Mouse (Mus musculus) liver, postnatal 0 days (tissue): ENCODE results near the gene Dennd2d. TPM values are rescaled to one million over a fixed set of nuclear protein-coding genes. Genes with fewer than 3 reads are reported as not detected.

Source experiments
- ATAC-seq: fragments of 200-750 bp; cut with Nextera tagmentation; 2 replicates; pipeline ENCODE4 v1.8.0; 2017; ENCODE audit warnings: mild to moderate bottlenecking, moderate library complexity
- DNase-seq: peaks from one replicate; pipeline ENCODE4 v3.0.0-alpha.2; 2016
- H3K27ac ChIP-seq: fragments of 300-500 bp; sonication (generic); 2 replicates; pipeline ENCODE4 v1.5.1; 2014; ENCODE audit warnings: antibody characterized with exemption, moderate library complexity, mild to moderate bottlenecking, low read depth
- H3K27me3 ChIP-seq: fragments of 300-500 bp; sonication (generic); 2 replicates; pipeline ENCODE4 v1.6.1; 2014; ENCODE audit warnings: low read length, control low read depth, mixed read lengths; ENCODE audit not compliant: insufficient read depth
- H3K36me3 ChIP-seq: fragments of 300-500 bp; sonication (generic); replicated peaks from 2 replicates; pipeline ENCODE4 v1.6.1; 2014; ENCODE audit warnings: mild to moderate bottlenecking, control low read depth, low read length, moderate library complexity, mixed read lengths; ENCODE audit not compliant: insufficient read depth
- H3K4me1 ChIP-seq: fragments of 300-500 bp; sonication (generic); 2 replicates; pipeline ENCODE4 v1.6.1; 2014; ENCODE audit warnings: antibody characterized with exemption, mild to moderate bottlenecking, control low read depth; ENCODE audit not compliant: insufficient read depth
- H3K4me2 ChIP-seq: fragments of 300-500 bp; sonication (generic); 2 replicates; pipeline ENCODE4 v1.6.1; 2014; ENCODE audit warnings: low read depth, mild to moderate bottlenecking, low read length, moderate library complexity, mixed read lengths
- H3K4me3 ChIP-seq: fragments of 300-500 bp; sonication (generic); 2 replicates; pipeline ENCODE4 v1.5.1; 2014; ENCODE audit warnings: low read depth, low read length
- H3K9ac ChIP-seq: fragments of 300-500 bp; sonication (generic); replicated peaks from 2 replicates; pipeline ENCODE4 v1.6.1; 2014; ENCODE audit warnings: mild to moderate bottlenecking, moderate library complexity
- H3K9me3 ChIP-seq: fragments of 300-500 bp; sonication (generic); 2 replicates; pipeline ENCODE4 v1.6.1; 2016; ENCODE audit warnings: mild to moderate bottlenecking, control low read depth, low read length, mixed read lengths
- CTCF ChIP-seq: sonication (generic); IDR thresholded peaks from 2 replicates; pipeline ENCODE4 v1.5.1; 2016; ENCODE audit warnings: antibody characterized with exemption, low read depth
- EP300 ChIP-seq: IDR thresholded peaks from 2 replicates; pipeline ENCODE4 v1.6.1; 2016; ENCODE audit warnings: antibody characterized with exemption, low read depth, mild to moderate bottlenecking
- WGBS: fragments of 180-500 bp; shearing (Covaris S2); extraction: QIAGEN DNeasy Blood & Tissue Kit; methylation state at CpG from one replicate; pipeline ENCODE4 v1.1.7; 2014; ENCODE audit not compliant: insufficient replicate concordance; 5-methylcytosine and 5-hydroxymethylcytosine counted together
- polyA plus RNA-seq: library from polyadenylated mRNA; unstranded; fragments of >200 nt; fragmentation: Nextera tagmentation; extraction: Ambion mirVana; gene quantifications from 2 replicates; pipeline ENCODE4 v1.2.1, GENCODE M21; 2015

The Dennd2d gene
- polyA plus RNA-seq, 1 experiment from 2014 or later, result 7.7 TPM

DNA sequence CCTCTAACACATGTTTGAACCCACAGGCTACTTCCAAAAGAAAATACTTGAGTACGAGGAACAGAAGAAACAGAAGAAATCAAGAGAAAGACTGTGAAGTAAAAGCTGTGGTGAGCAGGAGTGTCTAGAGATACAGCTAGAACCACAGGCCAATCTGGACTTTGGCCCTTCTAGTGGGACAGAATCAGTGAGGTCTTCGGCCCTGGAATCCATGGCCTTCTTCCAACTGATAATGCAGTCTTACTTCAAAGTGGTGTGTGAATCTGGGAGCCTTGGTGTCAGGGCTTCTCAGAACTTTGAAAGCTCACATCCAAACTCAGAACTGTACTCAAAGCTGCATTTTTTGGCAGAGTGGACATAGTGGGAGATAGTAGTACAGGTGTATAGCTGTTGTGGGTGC is 18.3 kb downstream of the Dennd2d start:
- H3K4me1 ChIP-seq, result peaks cover 36% of the 10 kb centered on the region
- H3K27me3 ChIP-seq, result no peaks in the 10 kb centered on the region
- ATAC-seq (no peak), DNase-seq (no peak)
- H3K4me2 ChIP-seq, result no peak overlapping the region
- TF ChIP-seq CTCF, result no peak
- no peak for TF ChIP-seq EP300
- WGBS, result 70% methylated on average over 2 of the region's 2 CpGs
- no peak overlapping the region for H3K4me3 ChIP-seq
- H3K27ac ChIP-seq, result no peak overlapping the region
- H3K9me3 ChIP-seq, result no peaks in the 10 kb centered on the region
- peaks cover 31% of the 10 kb centered on the region for H3K36me3 ChIP-seq
- H3K9ac ChIP-seq, result no peak overlapping the region

DNA sequence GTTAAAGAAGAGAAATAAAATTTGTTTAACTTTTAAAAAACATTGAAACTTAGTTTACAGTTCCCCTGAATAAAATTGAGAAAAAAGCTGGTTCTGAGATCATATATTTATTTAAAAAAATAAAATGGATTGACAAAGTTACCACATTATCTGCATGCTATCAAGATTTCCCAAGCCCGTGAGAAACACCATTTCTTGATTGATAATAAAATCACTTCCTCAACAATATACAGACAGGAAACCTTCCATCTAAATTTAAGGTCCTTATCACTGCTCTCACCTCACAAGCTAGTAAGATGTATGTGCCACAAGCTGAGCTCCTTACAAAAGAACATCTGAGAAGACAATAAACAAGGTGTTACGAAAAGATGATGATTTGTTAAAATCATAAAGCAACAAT is 20.7 kb downstream of the Dennd2d start:
- TF ChIP-seq EP300, result no peak
- TF ChIP-seq CTCF, result no peak
- H3K36me3 ChIP-seq, result peaks cover 34% of the 10 kb centered on the region
- no peak for ATAC-seq

DNA sequence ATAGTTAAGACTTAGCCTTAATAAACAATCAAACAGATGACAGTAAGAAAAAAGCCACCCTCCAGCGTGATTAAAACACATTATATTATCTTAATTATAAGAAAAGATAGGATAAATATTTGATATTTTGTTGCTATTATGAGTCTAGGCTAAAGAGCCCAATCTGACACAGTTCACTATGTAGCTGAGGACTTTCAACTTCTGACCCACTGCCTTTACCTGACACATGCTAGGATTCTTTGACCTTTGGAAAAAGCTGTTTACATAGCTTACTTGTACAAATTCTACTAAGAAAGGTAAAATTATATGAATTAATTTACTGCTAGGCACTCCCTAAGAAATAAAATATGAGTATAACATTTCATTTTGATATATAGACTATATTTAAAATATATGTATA is 28.5 kb downstream of the Dennd2d start:
- H3K4me1 ChIP-seq, result no peaks in the 10 kb centered on the region; the same call in 1 of the 2 replicates
- TF ChIP-seq EP300, result no peak
- TF ChIP-seq CTCF, result no peak
- H3K27ac ChIP-seq, result no peak overlapping the region
- no peak overlapping the region for H3K9ac ChIP-seq
- peaks cover 5% of the 10 kb centered on the region; the same call in 1 of the 2 replicates for H3K36me3 ChIP-seq
- ATAC-seq (peak; percentile 56; the same call in 1 of the 2 replicates), DNase-seq (no peak)
- H3K4me2 ChIP-seq, result no peak overlapping the region
- no peak overlapping the region for H3K4me3 ChIP-seq
- 67% methylated on average over 1 of the region's 1 CpGs for WGBS
- no peaks in the 10 kb centered on the region for H3K27me3 ChIP-seq
- no peaks in the 10 kb centered on the region for H3K9me3 ChIP-seq

More for the DNA sequence above, 20.7 kb downstream of the Dennd2d start:
- Histone ChIP-seq H3K4me3 (no peak overlapping the region), H3K27me3 (no peaks in the 10 kb centered on the region), H3K9ac (no peak overlapping the region), H3K4me2 (no peak overlapping the region), H3K4me1 (peaks cover 14% of the 10 kb centered on the region), H3K27ac (no peak overlapping the region), H3K9me3 (no peaks in the 10 kb centered on the region)
- no peak for DNase-seq
- 75% methylated on average over 2 of the region's 2 CpGs for WGBS

DNA sequence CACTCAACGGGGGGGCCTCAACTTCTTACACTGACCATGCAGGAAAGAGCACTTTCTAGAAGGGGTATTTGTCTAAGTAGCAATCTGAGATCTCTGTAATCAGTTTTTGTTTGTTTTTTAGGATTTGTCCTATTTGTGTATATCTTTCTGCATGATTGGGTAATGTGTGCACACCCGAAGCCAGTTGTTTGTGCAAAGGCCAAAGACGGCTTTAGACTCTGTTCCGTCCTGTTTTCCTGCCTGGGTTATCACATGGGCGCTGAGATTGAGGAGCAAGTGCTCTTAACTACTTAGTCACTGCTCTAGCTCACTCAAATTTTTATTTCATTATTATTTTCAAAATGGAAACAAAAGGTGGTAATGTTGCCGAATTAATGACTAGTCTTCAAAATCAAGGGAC is 32.8 kb downstream of the Dennd2d start:
- no peak overlapping the region for H3K4me3 ChIP-seq
- peak; percentile 84 for ATAC-seq
- H3K36me3 ChIP-seq, result peaks cover 5% of the 10 kb centered on the region; the same call in 1 of the 2 replicates
- 55% methylated on average over 6 of the region's 6 CpGs for WGBS
- DNase-seq, result no peak
- H3K27me3 ChIP-seq, result no peaks in the 10 kb centered on the region
- H3K9ac ChIP-seq, result no peak overlapping the region
- TF ChIP-seq CTCF, result no peak
- no peak; the same call in 1 of the 2 replicates for TF ChIP-seq EP300
- H3K4me1 ChIP-seq, result no peaks in the 10 kb centered on the region; the same call in 1 of the 2 replicates
- no peaks in the 10 kb centered on the region for H3K9me3 ChIP-seq
- no peak overlapping the region for H3K4me2 ChIP-seq
- peak overlapping the region; percentile 69 for H3K27ac ChIP-seq

DNA sequence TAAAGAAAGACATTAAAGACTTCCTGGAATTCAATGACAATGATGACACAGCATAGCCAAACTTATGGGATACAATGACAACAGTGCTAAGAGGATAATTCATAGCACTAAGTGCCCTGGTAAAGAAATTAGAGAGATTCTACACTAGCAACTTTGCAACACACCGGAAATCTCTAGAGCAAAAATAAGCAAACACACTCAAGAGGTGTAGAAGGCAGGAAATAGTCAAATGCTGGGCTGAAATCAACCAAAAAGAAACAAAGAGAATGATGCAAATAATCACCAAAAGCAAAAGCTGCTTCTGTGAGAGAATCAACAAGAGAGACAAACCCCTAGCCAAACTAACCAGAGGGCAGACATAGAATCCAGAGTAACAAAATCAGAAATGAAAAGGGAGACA is 40.5 kb downstream of the Dennd2d start:
- no peak for ATAC-seq
- H3K27ac ChIP-seq, result no peak overlapping the region
- no peak for TF ChIP-seq EP300
- TF ChIP-seq CTCF, result no peak
- H3K27me3 ChIP-seq, result no peaks in the 10 kb centered on the region
- peaks cover 6% of the 10 kb centered on the region; the same call in 1 of the 2 replicates for H3K36me3 ChIP-seq
- no peak for DNase-seq
- no peak overlapping the region for H3K9ac ChIP-seq
- WGBS, result 89% methylated on average over 1 of the region's 1 CpGs
- no peaks in the 10 kb centered on the region for H3K4me1 ChIP-seq
- no peaks in the 10 kb centered on the region for H3K9me3 ChIP-seq
- H3K4me2 ChIP-seq, result no peak overlapping the region
- no peak overlapping the region for H3K4me3 ChIP-seq

GRCm38 (mm10) chr3:106526411-106526810 is 44.2 kb downstream of the Dennd2d start:
- 84% methylated on average over 2 of the region's 2 CpGs for WGBS

More at GRCm38 (mm10) chr3:106526411-106526810, 44.2 kb downstream of the Dennd2d start:
- ATAC-seq, result no peak
- Histone ChIP-seq H3K4me3 (no peak overlapping the region), H3K36me3 (peaks cover 5% of the 10 kb centered on the region; the same call in 1 of the 2 replicates), H3K9ac (no peak overlapping the region), H3K9me3 (no peaks in the 10 kb centered on the region), H3K4me1 (no peaks in the 10 kb centered on the region), H3K27ac (no peak overlapping the region), H3K27me3 (no peaks in the 10 kb centered on the region), H3K4me2 (no peak overlapping the region)
- no peak for DNase-seq
- no peak for TF ChIP-seq EP300
- TF ChIP-seq CTCF, result no peak
